Mouse (Mus musculus): Measurements from ENCODE around the gene Dido1. TPM values are rescaled to one million over a fixed set of nuclear protein-coding genes. Genes with fewer than 3 reads are reported as not detected.
"Not testable (repeated sequence)": the region's sequence is repeated elsewhere in the genome, so short reads cannot be mapped to it uniquely, and the experiment has no call there.

Gene Dido1
- polyA plus RNA-seq, 1 experiment from 2014 or later: 40.0 TPM

GRCm38 (mm10) chr2:180737984-180738383 is 28.2 kb upstream of the Dido1 start:
- Histone ChIP-seq H3K4me1 (no peaks in the 10 kb centered on the region), H3K27ac (no peak overlapping the region), H3K27me3 (ENCODE audit: low read depth, poor library complexity, severe bottlenecking) (no peaks in the 10 kb centered on the region), H3K4me3 (no peak overlapping the region), H3K36me3 (no peaks in the 10 kb centered on the region), H3K9me3 (replicated peaks) (no peaks in the 10 kb centered on the region)
- no peak for DNase-seq (ENCODE audit: low spot score)
- 79% methylated on average over 2 of the region's 2 CpGs for WGBS

- Histone ChIP-seq H3K36me3 (no peaks in the 10 kb centered on the region), H3K27ac (no peak overlapping the region), H3K4me3 (no peak overlapping the region), H3K9me3 (replicated peaks) (no peaks in the 10 kb centered on the region), H3K4me1 (no peaks in the 10 kb centered on the region; the same call in 1 of the 2 replicates), H3K27me3 (ENCODE audit: low read depth, poor library complexity, severe bottlenecking) (no peaks in the 10 kb centered on the region)
- DNase-seq (ENCODE audit: low spot score): no peak
- 77% methylated on average over 7 of the region's 7 CpGs for WGBS
These were observed 25.4 kb upstream of the Dido1 start for GRCm38 (mm10) chr2:180735232-180735631.

DNA sequence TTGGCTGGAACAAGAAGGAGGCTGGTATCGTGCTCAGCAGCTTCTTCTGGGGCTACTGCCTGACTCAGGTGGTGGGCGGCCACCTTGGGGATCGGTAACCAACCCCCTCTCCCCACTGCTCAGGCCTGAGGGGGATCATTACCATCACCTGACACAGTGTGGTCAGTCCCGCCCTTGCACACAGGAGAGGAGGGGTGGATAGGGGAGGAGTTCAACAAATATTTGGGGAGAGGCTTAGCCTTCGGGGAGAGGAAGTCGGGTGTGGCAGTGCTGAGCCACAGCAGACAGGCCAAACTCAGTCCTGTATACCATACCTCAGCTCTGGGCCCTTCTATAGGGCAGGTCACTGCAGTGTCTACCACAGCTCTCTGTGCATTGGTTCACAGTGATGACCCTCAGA is 22.2 kb upstream of the Dido1 start:
- Histone ChIP-seq H3K4me3 (no peak overlapping the region), H3K4me1 (peaks cover 8% of the 10 kb centered on the region; the same call in 1 of the 2 replicates), H3K9me3 (replicated peaks) (no peaks in the 10 kb centered on the region), H3K27ac (no peak overlapping the region), H3K36me3 (no peaks in the 10 kb centered on the region), H3K27me3 (ENCODE audit: low read depth, poor library complexity, severe bottlenecking) (no peaks in the 10 kb centered on the region; the same call in 1 of the 2 replicates)
- DNase-seq (ENCODE audit: low spot score): no peak
- WGBS: 65% methylated on average over 6 of the region's 6 CpGs

- no peak overlapping the region for H3K4me3 ChIP-seq
- WGBS: 79% methylated on average over 3 of the region's 3 CpGs
These were observed 21.2 kb upstream of the Dido1 start for GRCm38 (mm10) chr2:180731036-180731435.

GRCm38 (mm10) chr2:180727613-180728021 is 17.8 kb upstream of the Dido1 start:
- H3K27ac ChIP-seq: no peak overlapping the region
- H3K36me3 ChIP-seq: peaks cover 16% of the 10 kb centered on the region
- WGBS: 66% methylated on average over 4 of the region's 4 CpGs
- H3K4me3 ChIP-seq: no peak overlapping the region
- H3K4me1 ChIP-seq: peaks cover 21% of the 10 kb centered on the region
- H3K9me3 ChIP-seq (replicated peaks): no peaks in the 10 kb centered on the region
- no peaks in the 10 kb centered on the region; the same call in 1 of the 2 replicates for H3K27me3 ChIP-seq (ENCODE audit: low read depth, poor library complexity, severe bottlenecking)
- no peak for DNase-seq (ENCODE audit: low spot score)

More at GRCm38 (mm10) chr2:180731036-180731435, 21.2 kb upstream of the Dido1 start:
- Histone ChIP-seq H3K27me3 (ENCODE audit: low read depth, poor library complexity, severe bottlenecking) (no peaks in the 10 kb centered on the region; the same call in 1 of the 2 replicates), H3K4me1 (peaks cover 8% of the 10 kb centered on the region; the same call in 1 of the 2 replicates), H3K36me3 (no peaks in the 10 kb centered on the region), H3K9me3 (replicated peaks) (no peaks in the 10 kb centered on the region), H3K27ac (no peak overlapping the region)
- no peak for DNase-seq (ENCODE audit: low spot score)

- H3K36me3 ChIP-seq: peaks cover 24% of the 10 kb centered on the region
- H3K9me3 ChIP-seq (replicated peaks): no peaks in the 10 kb centered on the region
- H3K4me3 ChIP-seq: no peak overlapping the region
- DNase-seq (ENCODE audit: low spot score): no peak
- no peaks in the 10 kb centered on the region; the same call in 1 of the 2 replicates for H3K27me3 ChIP-seq (ENCODE audit: low read depth, poor library complexity, severe bottlenecking)
- no peak overlapping the region for H3K27ac ChIP-seq
- H3K4me1 ChIP-seq: peaks cover 21% of the 10 kb centered on the region
- 78% methylated on average over 6 of the region's 6 CpGs for WGBS
These were observed 17.1 kb upstream of the Dido1 start for GRCm38 (mm10) chr2:180726658-180727442.

DNA sequence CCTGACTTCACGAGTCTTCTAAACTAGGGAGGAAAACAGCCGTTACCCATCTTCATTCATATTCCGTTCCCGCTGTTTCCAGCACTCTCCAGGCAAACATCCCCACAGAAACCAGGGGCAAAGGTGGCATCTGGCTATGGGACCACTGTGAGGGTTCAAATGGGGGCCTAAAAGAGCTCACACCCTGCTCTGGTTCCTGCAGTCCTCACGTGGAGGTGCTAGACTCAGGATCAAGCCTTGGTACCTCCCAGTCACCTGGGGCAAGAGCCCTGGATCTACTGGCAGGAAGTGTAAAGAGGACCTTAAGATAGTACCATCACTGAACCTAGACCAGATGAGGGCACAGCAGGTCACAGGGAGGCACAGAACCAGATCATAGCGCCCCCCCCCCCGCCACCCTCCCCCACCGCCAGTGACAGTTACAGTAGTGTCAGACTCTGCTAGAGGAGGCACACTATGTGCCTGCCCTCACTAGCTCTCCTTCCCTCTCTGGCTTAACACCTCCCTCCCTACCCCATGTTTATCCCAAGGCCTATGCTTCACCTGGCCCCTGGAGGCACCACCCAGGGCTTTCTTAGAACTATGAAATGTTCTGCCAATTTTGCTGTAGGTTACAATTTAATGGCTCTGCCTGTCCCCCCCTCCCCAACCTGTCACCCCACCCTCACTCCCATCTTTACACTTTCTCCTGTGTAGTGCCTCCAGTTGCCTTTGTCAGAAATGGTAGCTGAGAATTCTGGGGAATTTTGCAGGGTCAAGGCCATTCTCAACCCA is 16.2 kb upstream of the Dido1 start:
- H3K27me3 ChIP-seq (ENCODE audit: low read depth, poor library complexity, severe bottlenecking): no peaks in the 10 kb centered on the region; the same call in 1 of the 2 replicates
- H3K27ac ChIP-seq: no peak overlapping the region
- WGBS: 31% methylated on average over 8 of the region's 8 CpGs
- no peaks in the 10 kb centered on the region for H3K9me3 ChIP-seq (replicated peaks)
- peaks cover 21% of the 10 kb centered on the region for H3K4me1 ChIP-seq
- H3K36me3 ChIP-seq: peaks cover 32% of the 10 kb centered on the region
- H3K4me3 ChIP-seq: no peak overlapping the region
- no peak for DNase-seq (ENCODE audit: low spot score)

DNA sequence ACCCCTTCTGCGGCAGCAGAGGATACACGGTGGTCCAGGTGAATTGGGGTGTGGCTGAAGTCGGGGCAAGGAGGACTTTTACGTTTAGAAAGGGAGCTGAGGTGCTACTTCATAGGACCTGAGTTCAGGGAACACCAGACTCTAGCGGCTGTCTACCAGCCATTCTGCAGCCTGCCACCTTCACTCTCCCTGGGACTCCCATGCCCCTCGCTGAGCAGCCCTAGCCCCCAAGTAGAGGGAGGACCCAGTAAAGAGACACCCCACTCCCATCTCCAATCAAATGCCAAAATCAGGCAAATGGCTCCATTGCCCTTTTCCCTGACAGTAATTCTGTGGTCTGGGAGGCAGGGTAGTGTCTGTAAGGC is 15.6 kb upstream of the Dido1 start:
- Histone ChIP-seq H3K27ac (no peak overlapping the region), H3K4me1 (peaks cover 21% of the 10 kb centered on the region), H3K4me3 (peak overlapping the region; percentile 13; the same call in 1 of the 2 replicates), H3K27me3 (ENCODE audit: low read depth, poor library complexity, severe bottlenecking) (no peaks in the 10 kb centered on the region; the same call in 1 of the 2 replicates), H3K9me3 (replicated peaks) (no peaks in the 10 kb centered on the region), H3K36me3 (peaks cover 38% of the 10 kb centered on the region)
- WGBS: 11% methylated on average over 6 of the region's 6 CpGs
- DNase-seq (ENCODE audit: low spot score): no peak

DNA sequence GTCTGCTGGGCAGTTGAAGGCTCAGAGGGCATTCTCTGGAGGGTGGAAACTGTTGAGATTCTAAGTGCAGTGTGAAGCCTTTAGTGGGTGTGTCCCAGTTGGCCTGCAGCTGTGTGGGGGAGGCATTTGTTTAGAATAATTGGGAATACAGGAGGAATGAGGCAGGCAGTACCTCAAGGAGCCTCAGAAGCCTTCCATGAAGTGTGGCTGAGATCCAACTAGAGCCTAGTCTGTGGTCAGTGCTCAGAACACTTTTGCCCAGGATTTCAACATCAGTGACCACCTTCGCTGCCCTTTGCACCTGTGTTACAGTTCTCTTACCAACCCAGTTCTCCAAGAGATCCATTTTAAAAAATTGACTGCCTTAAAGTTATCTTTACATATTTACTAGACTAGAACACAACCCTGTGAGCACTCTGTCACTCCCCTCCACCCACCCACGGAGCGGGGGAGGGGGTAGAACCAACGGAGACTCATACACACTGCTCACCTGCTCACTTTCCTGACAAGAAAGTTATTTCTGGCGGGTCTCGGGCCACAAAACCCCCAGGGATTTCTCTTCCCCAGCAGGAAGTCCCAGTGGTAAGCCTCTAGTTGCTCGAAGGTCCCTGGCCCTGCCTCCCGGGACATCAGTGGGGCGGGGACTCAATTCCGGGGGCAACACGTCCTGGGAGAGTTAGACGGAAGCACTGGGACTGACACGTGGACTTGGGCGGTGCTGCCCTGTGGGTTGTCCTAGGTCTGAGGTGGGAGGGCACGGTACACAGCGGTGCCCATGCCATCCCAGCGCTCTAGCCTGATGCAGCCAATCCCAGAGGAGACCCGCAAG is 15.0 kb upstream of the Dido1 start, which contains the start of gene Slc17a9:
Gene Slc17a9, plus strand, starts transcription at position 679 of the 829 bp plus-strand sequence.
- DNase-seq (ENCODE audit: low spot score): no peak
- Histone ChIP-seq H3K4me3 (peak within 1 kb of the TSS; percentile 13; the same call in 1 of the 2 replicates), H3K4me1 (peaks cover 21% of the 10 kb centered on the region), H3K27me3 (ENCODE audit: low read depth, poor library complexity, severe bottlenecking) (no peaks in the 10 kb centered on the region; the same call in 1 of the 2 replicates), H3K27ac (no peak within 1 kb of the TSS), H3K9me3 (replicated peaks) (no peaks in the 10 kb centered on the region), H3K36me3 (peaks cover 44% of the 10 kb centered on the region)
- WGBS: 5% methylated on average over 18 of the region's 18 CpGs

DNA sequence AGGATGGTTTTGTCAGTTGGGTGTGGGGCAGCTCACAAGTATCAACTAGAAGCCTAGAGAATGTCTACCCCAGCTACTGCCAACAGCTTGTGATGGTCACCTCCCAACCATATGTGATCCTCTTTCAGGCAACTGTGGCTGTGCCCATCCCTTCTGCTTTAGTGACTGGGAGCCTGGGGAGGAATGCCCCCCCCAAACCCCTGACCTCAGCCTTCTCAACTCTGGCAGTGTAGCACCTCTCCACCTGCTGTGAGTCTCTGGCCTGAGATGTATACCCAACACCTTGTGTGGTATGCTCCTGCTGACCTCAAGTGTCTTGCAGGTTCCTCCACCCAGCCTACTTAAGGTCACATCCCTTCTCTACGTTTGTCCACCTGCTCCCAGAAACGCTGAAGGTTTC is 14.1 kb upstream of the Dido1 start:
- peaks cover 53% of the 10 kb centered on the region for H3K36me3 ChIP-seq
- H3K4me3 ChIP-seq: no peak overlapping the region
- 77% methylated on average over 2 of the region's 2 CpGs for WGBS
- peaks cover 21% of the 10 kb centered on the region for H3K4me1 ChIP-seq
- H3K9me3 ChIP-seq (replicated peaks): no peaks in the 10 kb centered on the region
- no peaks in the 10 kb centered on the region; the same call in 1 of the 2 replicates for H3K27me3 ChIP-seq (ENCODE audit: low read depth, poor library complexity, severe bottlenecking)
- no peak overlapping the region for H3K27ac ChIP-seq
- no peak for DNase-seq (ENCODE audit: low spot score)

- 97% methylated on average over 5 of the region's 5 CpGs for WGBS
- not testable (repeated sequence) for H3K9me3 ChIP-seq (replicated peaks); H3K27ac ChIP-seq; H3K4me3 ChIP-seq; H3K27me3 ChIP-seq (ENCODE audit: low read depth, poor library complexity, severe bottlenecking); DNase-seq (ENCODE audit: low spot score)
- Histone ChIP-seq H3K36me3 (peaks cover 64% of the 10 kb centered on the region), H3K4me1 (peaks cover 13% of the 10 kb centered on the region)
These were observed 12.9 kb upstream of the Dido1 start for GRCm38 (mm10) chr2:180722748-180723147.

DNA sequence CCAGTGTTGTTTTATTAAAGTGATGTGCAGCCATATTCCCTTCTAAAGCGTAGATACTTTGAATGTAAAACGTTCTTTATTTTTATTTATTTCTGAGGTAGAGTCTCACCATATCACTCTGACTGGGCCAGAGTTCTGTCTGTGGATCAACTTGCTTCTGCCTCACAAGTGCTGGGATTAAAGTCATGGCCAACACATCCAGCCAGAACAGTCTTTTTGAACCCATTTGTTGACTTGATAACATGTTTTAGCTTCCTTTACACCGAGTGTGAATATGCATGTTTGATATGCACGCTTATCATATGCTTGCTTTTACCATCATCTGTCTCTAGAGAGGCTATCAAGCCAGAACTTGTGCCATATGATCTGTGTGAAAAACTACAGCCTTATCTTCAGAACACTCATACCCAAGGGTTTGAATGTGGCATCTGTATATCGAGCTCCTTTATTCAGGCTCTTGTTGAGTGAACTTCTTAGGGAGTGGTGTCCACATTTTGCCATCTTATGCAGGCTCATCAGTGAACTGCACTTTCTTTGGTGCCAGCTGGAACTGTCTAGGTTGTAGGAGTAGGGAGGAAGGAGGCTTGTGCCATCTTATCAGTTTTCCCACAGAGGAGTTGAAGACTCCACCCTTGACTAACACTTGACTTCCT is 2.4 kb upstream of the Dido1 start:
- peaks cover 20% of the 10 kb centered on the region for H3K4me1 ChIP-seq
- H3K27me3 ChIP-seq (ENCODE audit: low read depth, poor library complexity, severe bottlenecking): no peaks in the 10 kb centered on the region
- 92% methylated on average over 5 of the region's 5 CpGs for WGBS
- H3K9me3 ChIP-seq (replicated peaks): no peaks in the 10 kb centered on the region
- peaks cover 47% of the 10 kb centered on the region for H3K36me3 ChIP-seq
- no peak for DNase-seq (ENCODE audit: low spot score)
- H3K27ac ChIP-seq: no peak overlapping the region
- H3K4me3 ChIP-seq: no peak overlapping the region

Data from limb, embryonic 10.5 days (tissue).